Mouse (Mus musculus): Measurements from ENCODE around the gene Olfr63. TPM values are rescaled to one million over a fixed set of nuclear protein-coding genes. Genes with fewer than 3 reads are reported as not detected.
"Not testable (repeated sequence)": the region's sequence is repeated elsewhere in the genome, so short reads cannot be mapped to it uniquely, and the experiment has no call there.

The Olfr63 gene
- 0.05 TPM in 1 of 2 replicates, not detected in the other for total RNA-seq (2015)
- total RNA-seq (2017) = not detected in 2 replicates

DNA sequence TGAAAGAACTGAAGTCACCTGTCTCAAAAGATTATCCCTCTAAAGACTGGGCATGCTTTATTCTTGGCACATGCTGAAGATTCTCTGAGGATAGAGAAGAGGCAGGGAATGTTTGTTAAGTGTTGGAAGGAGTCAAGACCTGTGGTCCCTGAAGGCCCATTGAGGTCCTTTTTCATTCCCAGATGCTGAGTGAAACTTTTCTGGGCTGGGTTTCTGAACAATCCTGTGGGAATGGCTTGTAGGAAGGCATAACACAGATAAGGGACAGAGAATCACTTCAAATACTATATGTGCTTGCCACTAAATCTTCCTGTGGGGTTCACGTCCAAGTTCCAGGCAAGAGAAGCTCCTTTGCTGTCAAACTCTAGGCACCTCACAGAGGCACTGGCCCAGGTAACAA is at the start of gene Olfr63:
Gene Olfr63 (plus strand): TSS at position 301 of the 400 bp plus-strand sequence.
- ATAC-seq (ENCODE audit: poor library complexity, severe bottlenecking) = no peak

DNA sequence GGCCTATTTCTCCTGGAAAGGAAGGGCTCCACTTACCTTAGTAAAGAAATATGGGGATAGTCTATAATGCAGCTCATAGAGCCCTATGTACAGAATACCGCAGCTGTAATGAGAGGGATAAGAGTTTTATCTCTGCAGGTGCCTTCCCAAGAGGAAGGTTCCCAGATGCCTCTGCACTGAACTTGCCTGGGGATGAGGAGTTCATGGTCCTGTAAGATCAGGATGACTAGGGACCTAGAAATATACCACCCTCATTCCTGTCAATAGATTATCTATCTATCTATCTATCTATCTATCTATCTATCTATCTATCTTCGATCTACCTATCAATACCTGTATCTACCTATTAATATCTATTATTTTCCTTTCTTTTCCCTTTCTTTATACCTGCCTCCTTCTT is 42.9 kb upstream of the Olfr63 start, which contains the start of gene Olfr1564:
Gene Olfr1564 (minus strand): TSS at position 101 of the 400 bp plus-strand sequence.
- ATAC-seq (ENCODE audit: poor library complexity, severe bottlenecking) = no peak

- not testable (repeated sequence) for ATAC-seq (ENCODE audit: poor library complexity, severe bottlenecking)
Measured at GRCm38 (mm10) chr17:33236646-33237045, 27.8 kb upstream of the Olfr63 start.

- peak; percentile 99 for ATAC-seq (ENCODE audit: poor library complexity, severe bottlenecking)
Measured at GRCm38 (mm10) chr17:33254530-33255318, 9.8 kb upstream of the Olfr63 start, which contains the start of gene Zfp955a. TSS of gene Zfp955a (minus strand) at chr17:33255145.

GRCm38 (mm10) chr17:33255319-33255657 is 9.2 kb upstream of the Olfr63 start:
- ATAC-seq (ENCODE audit: poor library complexity, severe bottlenecking) = not testable (repeated sequence)

GRCm38 (mm10) chr17:33268907-33269306 is 4.4 kb downstream of the Olfr63 start:
- ATAC-seq (ENCODE audit: poor library complexity, severe bottlenecking) = no peak

DNA sequence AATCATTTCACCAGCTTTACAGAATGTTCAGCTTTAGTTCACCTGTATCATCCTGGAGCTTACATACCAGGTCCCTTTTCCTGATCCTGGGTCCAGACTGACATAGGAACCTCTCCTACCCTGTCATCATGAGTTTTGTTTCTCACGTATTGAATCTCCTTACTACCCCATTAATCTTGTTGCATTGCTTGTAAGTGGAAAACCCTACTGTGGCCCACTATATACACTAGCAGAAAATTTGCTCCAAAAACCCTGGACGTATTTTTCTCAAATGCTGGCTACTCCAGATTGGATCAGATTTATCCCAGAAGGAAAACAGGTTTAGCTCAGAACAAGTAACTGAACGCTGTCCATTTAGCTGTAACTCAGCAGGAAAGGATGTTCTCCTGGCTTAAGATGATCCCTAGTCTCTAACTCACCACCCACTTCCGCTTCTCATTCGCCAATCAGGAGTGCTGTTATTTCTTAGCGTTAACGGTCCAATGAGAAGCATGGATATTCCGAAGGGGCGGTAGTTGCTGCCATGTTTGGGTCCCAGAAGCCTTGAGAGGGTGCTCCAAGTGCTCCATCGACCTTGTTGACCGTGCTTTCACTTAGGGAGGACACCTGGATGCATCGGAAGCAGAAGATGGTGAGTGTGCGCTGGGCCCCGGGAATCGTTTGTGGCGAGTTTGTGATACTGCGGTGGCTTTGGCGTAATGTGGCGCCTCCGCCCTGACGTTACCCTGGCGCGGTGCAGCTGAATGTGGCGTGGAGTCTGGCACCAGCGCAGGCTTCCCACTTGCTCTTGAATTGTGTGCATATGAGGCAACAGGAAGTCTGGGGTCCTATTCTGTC is 24.8 kb downstream of the Olfr63 start, which contains the start of gene Zfp955b:
Gene Zfp955b (plus strand): TSS at position 506 of the 837 bp plus-strand sequence.
- ATAC-seq (ENCODE audit: poor library complexity, severe bottlenecking) = peak; percentile 99

DNA sequence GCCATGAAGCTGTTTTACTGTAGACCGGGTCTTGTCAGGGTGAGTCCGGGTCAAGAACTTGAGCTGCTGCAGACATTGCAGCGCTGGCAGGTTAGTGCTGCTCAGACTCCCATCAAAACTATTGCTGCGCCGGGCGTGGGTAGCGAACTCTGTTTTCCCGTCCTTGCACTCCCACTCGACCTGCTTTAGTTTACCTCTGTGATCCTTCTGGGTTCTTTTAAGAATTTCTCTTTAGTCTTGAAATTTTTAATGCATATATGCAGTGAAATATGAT is 25.3 kb downstream of the Olfr63 start:
- ATAC-seq (ENCODE audit: poor library complexity, severe bottlenecking) = not testable (repeated sequence)

Other genes with a start within 250 kb of the Olfr63 start
- gene Zfp763, start 231.3 kb upstream of the Olfr63 start, total RNA-seq (2015) = 3.8 and 4.0 TPM in 2 replicates
- 3.0 and 3.6 TPM in 2 replicates for gene Zfp763, start 231.3 kb upstream of the Olfr63 start, total RNA-seq (2017)
- not detected in 2 replicates for gene 4921501E09Rik, start 196.6 kb upstream of the Olfr63 start, total RNA-seq (2015)
- gene 4921501E09Rik, start 196.6 kb upstream of the Olfr63 start, total RNA-seq (2017) = not detected in 2 replicates
- gene Zfp563, start 175.4 kb upstream of the Olfr63 start, total RNA-seq (2015) = 3.8 and 4.0 TPM in 2 replicates
- gene Zfp563, start 175.4 kb upstream of the Olfr63 start, total RNA-seq (2017) = 2.8 and 2.9 TPM in 2 replicates
- gene Morc2b, start 125.0 kb upstream of the Olfr63 start, total RNA-seq (2015) = not detected in 2 replicates
- not detected in 2 replicates for gene Morc2b, start 125.0 kb upstream of the Olfr63 start, total RNA-seq (2017)
- not detected in 2 replicates for gene Olfr55, start 96.2 kb upstream of the Olfr63 start, total RNA-seq (2015)
- gene Olfr55, start 96.2 kb upstream of the Olfr63 start, total RNA-seq (2017) = not detected in 2 replicates
- gene Olfr239, start 73.4 kb upstream of the Olfr63 start, total RNA-seq (2015) = not detected in 2 replicates
- not detected in 2 replicates for gene Olfr239, start 73.4 kb upstream of the Olfr63 start, total RNA-seq (2017)
- not detected in 2 replicates for gene Olfr1564, start 43.0 kb upstream of the Olfr63 start, total RNA-seq (2015)
- gene Olfr1564, start 43.0 kb upstream of the Olfr63 start, total RNA-seq (2017) = not detected in 2 replicates
- 9.8 and 12.1 TPM in 2 replicates for gene Zfp955a, start 9.5 kb upstream of the Olfr63 start, total RNA-seq (2015)
- gene Zfp955a, start 9.5 kb upstream of the Olfr63 start, total RNA-seq (2017) = 11.4 and 12.2 TPM in 2 replicates
- 4.1 and 5.3 TPM in 2 replicates for gene Zfp955b, start 24.9 kb downstream of the Olfr63 start, total RNA-seq (2015)
- 5.7 and 6.4 TPM in 2 replicates for gene Zfp955b, start 24.9 kb downstream of the Olfr63 start, total RNA-seq (2017)
- 10.7 and 17.8 TPM in 2 replicates for gene Zfp81, start 94.2 kb downstream of the Olfr63 start, total RNA-seq (2015)
- 9.9 and 12.4 TPM in 2 replicates for gene Zfp81, start 94.2 kb downstream of the Olfr63 start, total RNA-seq (2017)
- 25.0 and 29.8 TPM in 2 replicates for gene Zfp101, start 130.0 kb downstream of the Olfr63 start, total RNA-seq (2015)
- 38.4 and 47.9 TPM in 2 replicates for gene Zfp101, start 130.0 kb downstream of the Olfr63 start, total RNA-seq (2017)
- gene Actl9, start 168.2 kb downstream of the Olfr63 start, total RNA-seq (2015) = not detected in 2 replicates
- not detected in 2 replicates for gene Actl9, start 168.2 kb downstream of the Olfr63 start, total RNA-seq (2017)